Mouse (Mus musculus) splenic B cell, adult 2 months (primary cell): ENCODE data around the gene 5031439G07Rik.
"Not testable (repeated sequence)": the region's sequence is repeated elsewhere in the genome, so short reads cannot be mapped to it uniquely, and the experiment has no call there.

ENCODE experiments used
- DNase-seq: peaks from one replicate; pipeline ENCODE4 v3.0.0-alpha.2; 2011; ENCODE audit warnings: low read depth, low spot score
- H3K27me3 ChIP-seq: 2 replicates; pipeline ENCODE4 v1.6.1; 2012; ENCODE audit warnings: mild to moderate bottlenecking, low read length, moderate library complexity, mixed read lengths; ENCODE audit not compliant: control insufficient read depth, poor library complexity, insufficient read depth, severe bottlenecking
- H3K36me3 ChIP-seq: 2 replicates; pipeline ENCODE4 v1.6.1; 2012; ENCODE audit warnings: mild to moderate bottlenecking, low read length, moderate library complexity, mixed read lengths; ENCODE audit not compliant: control insufficient read depth, poor library complexity, insufficient read depth, severe bottlenecking

The 5031439G07Rik gene

DNA sequence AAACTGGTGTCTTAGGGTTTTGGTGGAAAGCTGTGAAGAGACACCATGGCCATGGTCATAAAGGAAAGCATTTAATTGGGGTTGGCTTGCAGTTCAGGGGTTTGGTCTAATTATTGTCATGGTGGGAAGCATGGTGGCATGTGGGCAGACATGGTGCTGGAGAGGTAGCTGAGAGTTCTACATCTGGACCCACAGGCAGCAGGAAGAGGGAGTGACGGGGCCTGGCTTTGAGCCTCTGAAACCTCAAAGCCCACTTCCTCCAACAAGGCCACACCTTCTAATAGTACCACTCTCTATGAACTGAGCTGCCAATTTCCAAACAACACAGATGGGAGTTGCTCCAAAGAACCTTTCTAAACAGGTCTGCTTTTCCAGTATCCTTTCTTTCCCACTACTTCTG is 91.7 kb downstream of the 5031439G07Rik start:
- Histone ChIP-seq H3K27me3 (no peaks in the 10 kb centered on the region), H3K36me3 (no peaks in the 10 kb centered on the region)
- no peak for DNase-seq

DNA sequence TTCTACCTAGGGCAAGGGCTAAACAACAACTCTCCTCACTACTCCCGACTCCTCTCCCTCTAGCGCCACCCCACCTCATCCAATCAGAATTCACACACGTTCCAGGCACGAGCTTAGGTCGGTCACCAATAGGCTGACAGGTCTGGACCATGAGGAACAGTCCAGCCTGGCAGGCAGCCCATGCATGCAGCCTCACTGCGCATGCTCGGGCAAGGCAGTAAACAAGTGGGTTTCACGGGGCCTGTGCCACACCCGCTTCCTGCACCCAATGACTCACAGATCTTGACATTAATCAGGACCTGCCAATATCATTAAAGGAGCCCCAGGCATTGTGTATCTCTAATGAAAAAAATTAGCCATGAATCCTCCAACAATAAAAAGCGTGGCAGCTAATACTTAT is 92.1 kb downstream of the 5031439G07Rik start:
- H3K27me3 ChIP-seq, DNase-seq, H3K36me3 ChIP-seq: not testable (repeated sequence)
